In genomic region chr6:34619494-34619893, GRCm38 (mm10) we compare ENCODE assay signal across 25 mouse cellular contexts. TPM values are rescaled to one million over a fixed set of nuclear protein-coding genes. Genes with fewer than 3 reads are reported as not detected.
A peak's percentile ranks its signal among the peaks of the same experiment; 100 is the strongest.
DNase-seq lines count a peak whose midpoint lies in the region; ATAC-seq and TF ChIP-seq lines count a peak whose summit lies in the region.
"Had no signal": no experiment of that assay in that cellular context is flagged by ENCODE, and none has a peak within 500 bp of the region (broad histone marks: within the 10 kb centered on the region; RNA-seq: fewer than 3 reads in every experiment).

No protein-coding gene starts in this region.

- H3K27ac ChIP-seq in heart, embryonic 10.5 days, result no peak overlapping the region
- H3K27ac ChIP-seq in liver, embryonic 11.5 days (ENCODE audit: low read depth, low read length), result no peak overlapping the region
- no peak overlapping the region for H3K27ac ChIP-seq in liver, postnatal 0 days (ENCODE audit: low read depth)
- peak overlapping the region; percentile 28; the same call in 1 of the 2 replicates for H3K27ac ChIP-seq in limb, embryonic 10.5 days
- H3K27ac ChIP-seq in intestine, postnatal 0 days (ENCODE audit: low read depth, low read length), result no peak overlapping the region
- H3K27ac ChIP-seq: hindbrain, embryonic 13.5 days; limb, embryonic 13.5 days; liver, embryonic 15.5 days; midbrain, embryonic 13.5 days; stomach, postnatal 0 days had no signal

- TF ChIP-seq EP300 in liver, postnatal 0 days (IDR thresholded peaks at IDR 0.05; ENCODE audit: low read depth), result no peak

- H3K4me2 ChIP-seq in liver, embryonic 11.5 days, result no peak overlapping the region
- no peak overlapping the region for H3K4me2 ChIP-seq in liver, postnatal 0 days (ENCODE audit: low read depth, low read length)
- H3K4me2 ChIP-seq in intestine, postnatal 0 days (replicated peaks; ENCODE audit: low read depth), result no peak overlapping the region
- H3K4me2 ChIP-seq: hindbrain, embryonic 13.5 days; limb, embryonic 13.5 days; liver, embryonic 15.5 days; midbrain, embryonic 13.5 days had no signal

- no peak overlapping the region for H3K9ac ChIP-seq in liver, embryonic 11.5 days (ENCODE audit: low read depth, low read length)
- H3K9ac ChIP-seq in liver, postnatal 0 days (replicated peaks), result no peak overlapping the region
- H3K9ac ChIP-seq in intestine, postnatal 0 days (ENCODE audit: low read depth, low read length), result no peak overlapping the region
- H3K9ac ChIP-seq: hindbrain, embryonic 13.5 days; limb, embryonic 13.5 days; liver, embryonic 15.5 days; midbrain, embryonic 13.5 days had no signal

- no peak for TF ChIP-seq CTCF in liver, postnatal 0 days (IDR thresholded peaks at IDR 0.05; ENCODE audit: low read depth)
- no peak for TF ChIP-seq CTCF in intestine, postnatal 0 days (IDR thresholded peaks at IDR 0.05; ENCODE audit: low read depth)

- ATAC-seq in liver, embryonic 11.5 days (replicated peaks; ENCODE audit: low FRiP score), result no peak
- ATAC-seq in liver, postnatal 0 days, result no peak
- ATAC-seq in frontal cortex, adult (ENCODE audit: low TSS enrichment), result no peak
- ATAC-seq in intestine, postnatal 0 days, result no peak
- ATAC-seq: CD4-positive, CD25-positive, alpha-beta regulatory T cell, adult 4 months; forebrain, embryonic 14.5 days; lung, postnatal 0 days; midbrain, embryonic 13.5 days had no signal

- peak; percentile 83 for DNase-seq in heart, adult 11 months
- DNase-seq in heart, embryonic 10.5 days (ENCODE audit: low spot score), result no peak
- DNase-seq in liver, embryonic 11.5 days (ENCODE audit: low spot score), result peak; percentile 23
- DNase-seq in liver, postnatal 0 days, result no peak
- no peak for DNase-seq in limb, embryonic 10.5 days (ENCODE audit: low spot score)
- DNase-seq in adrenal gland, postnatal 36 days, result no peak
- DNase-seq: adrenal gland, postnatal 14 days; cerebellum, adult 11 months; cerebellum, adult 9-11 months; gastrocnemius, postnatal 14 days; heart, postnatal 36 days; kidney, adult 18-20 months; kidney, postnatal 10 days; thymus, adult 2 months had no signal

- no peaks in the 10 kb centered on the region for H3K27me3 ChIP-seq in heart, embryonic 10.5 days (ENCODE audit: insufficient read depth, poor library complexity, severe bottlenecking)
- H3K27me3 ChIP-seq in liver, embryonic 11.5 days (replicated peaks; ENCODE audit: control insufficient read depth, insufficient read depth, low read length), result no peaks in the 10 kb centered on the region
- no peaks in the 10 kb centered on the region for H3K27me3 ChIP-seq in liver, postnatal 0 days (ENCODE audit: insufficient read depth, low read length)
- no peaks in the 10 kb centered on the region for H3K27me3 ChIP-seq in limb, embryonic 10.5 days (ENCODE audit: low read depth, poor library complexity, severe bottlenecking)
- H3K27me3 ChIP-seq in intestine, postnatal 0 days (replicated peaks; ENCODE audit: control insufficient read depth, insufficient read depth, low read length), result no peaks in the 10 kb centered on the region
- H3K27me3 ChIP-seq: hindbrain, embryonic 13.5 days; limb, embryonic 13.5 days; liver, embryonic 15.5 days; megakaryocyte, embryonic 14.5 days; midbrain, embryonic 13.5 days had no signal

- WGBS in heart, embryonic 10.5 days, result 80% methylated on average over 2 of the region's 2 CpGs
- 79% methylated on average over 2 of the region's 2 CpGs for WGBS in liver, embryonic 11.5 days
- 51% methylated on average over 2 of the region's 2 CpGs for WGBS in liver, postnatal 0 days (ENCODE audit: insufficient replicate concordance)
- 92% methylated on average over 2 of the region's 2 CpGs for WGBS in limb, embryonic 10.5 days
- 54% methylated on average over 2 of the region's 2 CpGs for WGBS in intestine, postnatal 0 days

- no peaks in the 10 kb centered on the region for H3K9me3 ChIP-seq in heart, embryonic 10.5 days
- no peaks in the 10 kb centered on the region for H3K9me3 ChIP-seq in liver, embryonic 11.5 days (ENCODE audit: control insufficient read depth, low read length)
- no peaks in the 10 kb centered on the region for H3K9me3 ChIP-seq in liver, postnatal 0 days (ENCODE audit: low read length)
- no peaks in the 10 kb centered on the region for H3K9me3 ChIP-seq in limb, embryonic 10.5 days (replicated peaks)
- H3K9me3 ChIP-seq in intestine, postnatal 0 days (ENCODE audit: control insufficient read depth), result no peaks in the 10 kb centered on the region
- H3K9me3 ChIP-seq: hindbrain, embryonic 13.5 days; limb, embryonic 13.5 days; liver, embryonic 15.5 days; megakaryocyte, embryonic 14.5 days; midbrain, embryonic 13.5 days had no signal

- H3K36me3 ChIP-seq in heart, embryonic 10.5 days, result no peaks in the 10 kb centered on the region
- H3K36me3 ChIP-seq in liver, embryonic 11.5 days (ENCODE audit: control insufficient read depth, insufficient read depth, low read length), result no peaks in the 10 kb centered on the region
- H3K36me3 ChIP-seq in liver, postnatal 0 days (replicated peaks; ENCODE audit: insufficient read depth, low read length), result no peaks in the 10 kb centered on the region
- no peaks in the 10 kb centered on the region for H3K36me3 ChIP-seq in limb, embryonic 10.5 days
- no peaks in the 10 kb centered on the region for H3K36me3 ChIP-seq in intestine, postnatal 0 days (ENCODE audit: control insufficient read depth, insufficient read depth)
- H3K36me3 ChIP-seq: hindbrain, embryonic 13.5 days; limb, embryonic 13.5 days; liver, embryonic 15.5 days; midbrain, embryonic 13.5 days had no signal

- H3K4me3 ChIP-seq in heart, embryonic 10.5 days, result no peak overlapping the region
- H3K4me3 ChIP-seq in liver, embryonic 11.5 days (ENCODE audit: low read depth, low read length), result no peak overlapping the region
- H3K4me3 ChIP-seq in liver, postnatal 0 days (ENCODE audit: low read depth, low read length), result no peak overlapping the region
- no peak overlapping the region for H3K4me3 ChIP-seq in limb, embryonic 10.5 days
- H3K4me3 ChIP-seq in intestine, postnatal 0 days (ENCODE audit: low read depth, low read length), result no peak overlapping the region
- H3K4me3 ChIP-seq: hindbrain, embryonic 13.5 days; limb, embryonic 13.5 days; liver, embryonic 15.5 days; megakaryocyte, embryonic 14.5 days; midbrain, embryonic 13.5 days had no signal

- peaks cover 13% of the 10 kb centered on the region for H3K4me1 ChIP-seq in heart, embryonic 10.5 days
- H3K4me1 ChIP-seq in liver, embryonic 11.5 days (replicated peaks; ENCODE audit: control insufficient read depth, insufficient read depth, low read length), result no peaks in the 10 kb centered on the region
- no peaks in the 10 kb centered on the region for H3K4me1 ChIP-seq in liver, postnatal 0 days (ENCODE audit: insufficient read depth)
- peaks cover 6% of the 10 kb centered on the region; the same call in 1 of the 2 replicates for H3K4me1 ChIP-seq in limb, embryonic 10.5 days
- 0 out of 2 replicates have a peak, but pooled peaks cover 4% of the 10 kb centered on the region for H3K4me1 ChIP-seq in intestine, postnatal 0 days (replicated peaks; ENCODE audit: control insufficient read depth, insufficient read depth, low read length)
- H3K4me1 ChIP-seq: hindbrain, embryonic 13.5 days; liver, embryonic 15.5 days; midbrain, embryonic 13.5 days had no signal

RNA-seq across cellular contexts. Expression of gene Cald1, which starts 21.2 kb away (rescaled TPM):
- polyA plus RNA-seq in heart, embryonic 10.5 days (2016; fragmentation: Nextera tagmentation; extraction: Ambion mirVana), result 123 and 189 TPM in 2 replicates
- 120 and 134 TPM in 2 replicates for polyA plus RNA-seq in liver, embryonic 11.5 days (2014; fragmentation: Nextera tagmentation; extraction: Ambion mirVana)
- polyA plus RNA-seq in liver, postnatal 0 days (2015; fragmentation: Nextera tagmentation; extraction: Ambion mirVana), result 116 and 131 TPM in 2 replicates
- 89.4 and 131 TPM in 2 replicates for polyA plus RNA-seq in limb, embryonic 10.5 days (2016; fragmentation: Nextera tagmentation; extraction: Ambion mirVana)
- total RNA-seq in adrenal gland, postnatal 36 days (2021), result 10 to 100 TPM; 49.9 to 81.3 TPM
- polyA plus RNA-seq in intestine, postnatal 0 days (2015; fragmentation: Nextera tagmentation; extraction: Ambion mirVana), result 239 and 283 TPM in 2 replicates

Comparison
In these comparisons a context has a peak if more than half of its experiments do, and no peak if none do; other contexts are left out.
1. DNase-seq: peak in heart, adult 11 months (single experiment) and liver, embryonic 11.5 days (single experiment); none in heart, embryonic 10.5 days (single experiment), liver, postnatal 0 days (single experiment), limb, embryonic 10.5 days (single experiment) and adrenal gland, postnatal 36 days (0 of 2).